Mouse (Mus musculus): Measurements from ENCODE around the gene Armc9.

DNA sequence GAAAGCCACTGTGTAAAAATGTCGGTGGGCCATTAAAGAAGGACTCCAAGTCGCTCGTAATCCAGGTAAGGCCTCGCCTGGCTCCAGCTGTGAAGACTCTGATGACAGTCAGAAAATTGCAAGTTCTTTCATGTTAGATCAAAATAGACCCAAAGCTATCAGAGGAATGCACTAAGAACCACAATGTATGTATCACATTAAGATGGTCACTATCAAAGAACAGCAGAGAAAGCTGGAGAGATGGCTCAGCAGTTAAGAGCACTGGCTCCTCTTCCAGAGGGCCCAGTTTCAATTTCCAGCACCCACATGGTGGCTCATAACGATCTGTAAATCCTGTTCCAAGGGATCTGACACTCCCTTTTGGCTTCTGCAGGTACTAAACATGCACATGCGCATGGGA, 5.5 kb downstream of the Armc9 start:
- TF ChIP-seq EP300 (IDR thresholded peaks at IDR 0.05; ENCODE audit: low read depth): peak; percentile 81
- TF ChIP-seq CTCF (IDR thresholded peaks at IDR 0.05; ENCODE audit: low read depth): no peak
